Mouse (Mus musculus): Measurements from ENCODE around the gene Med31. TPM values are rescaled to one million over a fixed set of nuclear protein-coding genes. Genes with fewer than 3 reads are reported as not detected.

Med31 gene
- 69.7 and 70.0 TPM in 2 replicates for polyA plus RNA-seq (2015; fragmentation: Nextera tagmentation; extraction: Ambion mirVana)

DNA sequence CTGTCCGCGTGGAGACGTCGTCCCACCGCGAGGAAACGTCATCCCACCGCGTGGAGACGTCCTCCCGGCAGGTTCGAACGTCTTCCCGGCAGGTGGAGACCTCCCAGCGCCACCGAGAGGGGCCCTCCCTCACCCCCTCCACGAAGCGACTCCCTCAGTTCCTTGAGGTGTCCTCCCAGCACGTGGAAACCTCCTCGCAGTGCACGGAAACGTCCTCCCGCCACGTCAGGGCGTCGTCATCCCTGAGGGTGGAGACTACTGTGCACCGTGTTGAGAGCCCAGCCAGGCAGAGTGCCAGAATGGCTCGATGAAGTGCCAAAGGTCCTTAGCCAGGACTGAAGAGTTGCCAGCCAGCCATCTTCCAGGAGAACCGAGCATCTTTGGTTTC is at the start of gene Med31:
Gene Med31 (minus strand): TSS at position 183 of the 388 bp plus-strand sequence.
- no peaks in the 10 kb centered on the region for H3K27me3 ChIP-seq
- H3K9me3 ChIP-seq (replicated peaks): no peaks in the 10 kb centered on the region
- peak within 1 kb of the TSS; percentile 78 for H3K9ac ChIP-seq
- peaks cover 26% of the 10 kb centered on the region for H3K4me1 ChIP-seq
- peak; percentile 82 for ATAC-seq
- H3K4me2 ChIP-seq: peak within 1 kb of the TSS; percentile 82
- H3K4me3 ChIP-seq: peak within 1 kb of the TSS; percentile 78
- peaks cover 25% of the 10 kb centered on the region for H3K36me3 ChIP-seq (ENCODE audit: poor library complexity, severe bottlenecking)
- WGBS: 3% methylated on average over 29 of the region's 29 CpGs
- peak within 1 kb of the TSS; percentile 52 for H3K27ac ChIP-seq

GRCm38 (mm10) chr11:72256441-72256840 is 41.0 kb upstream of the Med31 start:
- Histone ChIP-seq H3K36me3 (ENCODE audit: poor library complexity, severe bottlenecking) (no peaks in the 10 kb centered on the region), H3K4me1 (no peaks in the 10 kb centered on the region; the same call in 1 of the 2 replicates), H3K9ac (no peak overlapping the region), H3K9me3 (replicated peaks) (no peaks in the 10 kb centered on the region; the same call in 1 of the 2 replicates), H3K4me2 (no peak overlapping the region), H3K27me3 (no peaks in the 10 kb centered on the region), H3K27ac (no peak overlapping the region), H3K4me3 (no peak overlapping the region)
- no peak for ATAC-seq
- 85% methylated on average over 2 of the region's 2 CpGs for WGBS

DNA sequence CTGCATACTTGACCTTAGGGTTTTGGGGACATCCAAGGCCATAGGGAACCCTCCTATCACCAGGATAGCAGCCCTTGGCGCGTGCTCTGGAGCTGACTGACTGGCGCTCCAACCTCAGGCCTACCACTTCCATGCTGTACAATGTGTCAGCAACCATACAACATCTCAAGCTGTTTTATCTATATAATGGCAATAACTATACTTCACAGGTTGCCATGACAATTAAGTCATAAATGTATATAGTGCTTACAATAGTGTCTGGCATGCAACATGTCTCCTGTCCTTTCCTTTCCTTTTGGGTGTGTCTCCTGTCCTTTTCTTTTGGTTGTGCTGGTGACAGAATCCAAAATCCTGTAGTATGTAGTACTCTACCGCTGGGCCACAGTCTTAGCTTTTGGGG is 40.2 kb upstream of the Med31 start:
- H3K4me3 ChIP-seq: no peak overlapping the region
- H3K4me2 ChIP-seq: no peak overlapping the region
- ATAC-seq: no peak
- 93% methylated on average over 4 of the region's 4 CpGs for WGBS
- no peak overlapping the region for H3K27ac ChIP-seq
- H3K4me1 ChIP-seq: no peaks in the 10 kb centered on the region; the same call in 1 of the 2 replicates
- no peaks in the 10 kb centered on the region for H3K36me3 ChIP-seq (ENCODE audit: poor library complexity, severe bottlenecking)
- H3K27me3 ChIP-seq: no peaks in the 10 kb centered on the region
- H3K9me3 ChIP-seq (replicated peaks): no peaks in the 10 kb centered on the region; the same call in 1 of the 2 replicates
- H3K9ac ChIP-seq: no peak overlapping the region

DNA sequence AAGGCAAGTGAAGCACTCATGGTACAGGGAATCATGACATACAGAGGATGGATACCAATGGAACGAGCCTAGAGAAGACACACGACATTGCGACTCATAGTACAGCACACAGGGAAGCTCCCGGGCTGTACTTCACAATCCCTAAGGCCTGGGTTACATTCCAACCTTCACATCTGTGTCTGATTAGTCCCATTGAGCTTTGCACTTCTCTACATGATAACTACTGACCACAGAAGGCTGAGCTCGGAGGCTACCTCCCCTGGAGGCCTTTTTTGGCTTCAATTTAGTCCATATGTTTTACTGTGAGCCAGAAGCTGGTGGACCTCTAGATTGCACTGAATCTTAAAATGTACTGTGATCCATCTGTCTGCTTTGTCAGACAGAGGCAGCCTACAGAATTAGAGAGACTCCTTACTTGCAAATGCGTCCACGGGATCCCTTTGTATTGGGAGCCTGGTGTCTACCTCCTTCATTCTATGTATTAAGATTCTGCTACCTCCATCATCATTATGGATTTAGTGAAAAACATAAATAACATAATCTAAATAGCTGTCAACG is 29.9 kb upstream of the Med31 start:
- WGBS: 86% methylated on average over 8 of the region's 8 CpGs
- no peak for ATAC-seq
- Histone ChIP-seq H3K36me3 (ENCODE audit: poor library complexity, severe bottlenecking) (no peaks in the 10 kb centered on the region), H3K9me3 (replicated peaks) (no peaks in the 10 kb centered on the region), H3K27me3 (no peaks in the 10 kb centered on the region), H3K4me1 (no peaks in the 10 kb centered on the region), H3K4me2 (no peak overlapping the region), H3K9ac (no peak overlapping the region), H3K27ac (no peak overlapping the region), H3K4me3 (no peak overlapping the region)

DNA sequence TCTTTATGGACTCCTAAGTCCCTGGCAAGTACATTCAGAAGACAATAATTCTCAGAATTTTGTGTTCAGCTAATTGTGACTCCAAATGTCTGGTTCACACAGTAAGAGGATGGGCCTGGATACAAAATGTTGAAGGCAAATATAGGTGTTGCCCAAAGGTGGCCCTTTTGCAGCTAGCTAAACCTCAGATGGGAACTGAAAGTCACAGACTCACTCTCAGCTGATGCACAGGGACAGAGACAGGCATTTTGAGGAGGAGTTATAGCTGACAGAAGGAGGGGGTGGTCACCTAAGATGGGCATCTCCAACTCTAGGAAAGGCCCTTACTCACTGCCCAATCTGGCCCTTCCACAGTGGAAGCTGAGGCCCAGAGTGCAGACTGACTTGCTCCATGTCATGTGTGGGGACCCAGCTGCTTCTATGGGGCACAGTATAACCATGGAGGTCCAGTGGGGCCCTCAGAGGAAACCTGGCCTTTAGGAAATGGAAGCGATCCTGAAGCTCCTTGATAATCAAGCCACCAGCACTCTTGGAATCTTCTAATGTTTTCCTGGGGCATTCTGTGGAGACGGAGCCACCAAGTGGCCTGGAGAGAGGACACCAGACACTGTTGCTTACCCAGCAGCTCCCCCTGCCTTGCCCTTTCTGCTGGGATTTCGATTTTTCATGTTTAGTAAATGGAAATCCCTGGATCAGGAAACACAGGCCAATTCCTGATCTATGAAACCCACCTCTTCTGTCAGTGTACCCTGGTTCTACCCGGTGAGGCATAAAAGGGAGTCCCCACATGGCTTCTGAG is 24.9 kb upstream of the Med31 start:
- H3K36me3 ChIP-seq (ENCODE audit: poor library complexity, severe bottlenecking): no peaks in the 10 kb centered on the region
- H3K27me3 ChIP-seq: no peaks in the 10 kb centered on the region
- no peaks in the 10 kb centered on the region for H3K4me1 ChIP-seq
- no peaks in the 10 kb centered on the region for H3K9me3 ChIP-seq (replicated peaks)
- H3K27ac ChIP-seq: no peak overlapping the region
- H3K4me2 ChIP-seq: no peak overlapping the region
- no peak overlapping the region for H3K4me3 ChIP-seq
- no peak overlapping the region for H3K9ac ChIP-seq
- no peak for ATAC-seq
- WGBS: 69% methylated on average over 4 of the region's 4 CpGs

DNA sequence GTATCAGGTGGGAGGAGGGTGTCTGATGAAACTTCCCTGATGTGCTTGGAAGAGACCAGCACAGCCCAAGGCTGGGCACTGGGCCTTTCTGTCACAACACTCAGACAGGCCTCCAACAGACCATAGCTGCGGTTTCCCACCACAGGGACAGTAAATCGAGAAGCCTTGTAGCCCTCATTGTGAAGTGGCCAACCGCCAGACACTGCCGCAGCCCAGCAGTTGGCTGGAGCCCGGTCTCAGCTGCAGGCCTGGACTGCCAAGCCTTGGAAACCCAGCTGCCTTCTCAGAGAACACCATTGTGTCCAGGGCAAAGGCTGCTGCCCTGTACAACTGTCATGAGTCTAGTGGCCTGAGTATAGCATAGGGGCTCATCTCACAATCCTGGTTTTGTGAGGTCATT is 18.6 kb upstream of the Med31 start:
- no peak overlapping the region for H3K4me3 ChIP-seq
- H3K27me3 ChIP-seq: no peaks in the 10 kb centered on the region
- no peak overlapping the region for H3K27ac ChIP-seq
- WGBS: 70% methylated on average over 5 of the region's 5 CpGs
- H3K4me2 ChIP-seq: no peak overlapping the region
- H3K36me3 ChIP-seq (ENCODE audit: poor library complexity, severe bottlenecking): no peaks in the 10 kb centered on the region
- no peaks in the 10 kb centered on the region for H3K9me3 ChIP-seq (replicated peaks)
- no peaks in the 10 kb centered on the region for H3K4me1 ChIP-seq
- no peak overlapping the region for H3K9ac ChIP-seq
- no peak for ATAC-seq

GRCm38 (mm10) chr11:72232991-72233390 is 17.6 kb upstream of the Med31 start:
- Histone ChIP-seq H3K27me3 (peaks cover 3% of the 10 kb centered on the region; the same call in 1 of the 2 replicates), H3K9me3 (replicated peaks) (no peaks in the 10 kb centered on the region), H3K4me1 (no peaks in the 10 kb centered on the region), H3K4me2 (no peak overlapping the region), H3K4me3 (no peak overlapping the region), H3K27ac (no peak overlapping the region), H3K9ac (no peak overlapping the region), H3K36me3 (ENCODE audit: poor library complexity, severe bottlenecking) (no peaks in the 10 kb centered on the region)
- WGBS: 60% methylated on average over 1 of the region's 1 CpGs
- ATAC-seq: no peak

GRCm38 (mm10) chr11:72232068-72232467 is 16.7 kb upstream of the Med31 start:
- H3K4me3 ChIP-seq: no peak overlapping the region
- H3K9ac ChIP-seq: no peak overlapping the region
- WGBS: 87% methylated on average over 7 of the region's 7 CpGs

GRCm38 (mm10) chr11:72228513-72228912 is 13.1 kb upstream of the Med31 start:
- H3K36me3 ChIP-seq (ENCODE audit: poor library complexity, severe bottlenecking): no peaks in the 10 kb centered on the region
- H3K4me3 ChIP-seq: no peak overlapping the region
- no peak for ATAC-seq
- no peaks in the 10 kb centered on the region for H3K9me3 ChIP-seq (replicated peaks)
- no peak overlapping the region for H3K4me2 ChIP-seq
- 92% methylated on average over 4 of the region's 4 CpGs for WGBS
- H3K4me1 ChIP-seq: peaks cover 14% of the 10 kb centered on the region
- no peak overlapping the region for H3K27ac ChIP-seq
- H3K27me3 ChIP-seq: peaks cover 3% of the 10 kb centered on the region; the same call in 1 of the 2 replicates
- no peak overlapping the region for H3K9ac ChIP-seq

More at GRCm38 (mm10) chr11:72232068-72232467, 16.7 kb upstream of the Med31 start:
- no peaks in the 10 kb centered on the region for H3K4me1 ChIP-seq
- no peaks in the 10 kb centered on the region for H3K9me3 ChIP-seq (replicated peaks)
- no peak overlapping the region for H3K4me2 ChIP-seq
- H3K27me3 ChIP-seq: peaks cover 3% of the 10 kb centered on the region; the same call in 1 of the 2 replicates
- no peak overlapping the region for H3K27ac ChIP-seq
- H3K36me3 ChIP-seq (ENCODE audit: poor library complexity, severe bottlenecking): no peaks in the 10 kb centered on the region
- ATAC-seq: no peak

DNA sequence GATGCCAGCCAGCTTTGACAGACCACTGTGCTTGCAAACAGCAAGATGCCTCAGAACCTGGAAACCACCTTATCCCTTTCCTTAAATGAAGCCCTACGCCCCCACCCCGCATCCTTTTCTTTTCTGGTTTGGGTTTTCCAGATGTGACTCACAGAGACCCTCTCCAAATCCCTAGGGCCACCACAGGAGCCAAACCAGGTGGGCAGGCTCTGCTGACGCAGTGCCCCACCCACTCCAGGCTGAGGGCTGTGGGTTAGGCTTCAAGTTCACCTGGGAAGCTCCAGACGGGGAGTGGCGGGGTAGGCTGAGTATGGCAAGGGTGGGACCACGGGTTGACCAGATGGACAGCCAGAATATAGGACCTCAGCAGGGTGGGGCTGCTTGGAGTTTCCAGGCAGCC is 11.5 kb upstream of the Med31 start:
- Histone ChIP-seq H3K4me3 (no peak overlapping the region), H3K27me3 (peaks cover 3% of the 10 kb centered on the region; the same call in 1 of the 2 replicates), H3K9me3 (replicated peaks) (no peaks in the 10 kb centered on the region), H3K36me3 (ENCODE audit: poor library complexity, severe bottlenecking) (no peaks in the 10 kb centered on the region), H3K4me2 (no peak overlapping the region), H3K9ac (no peak overlapping the region), H3K27ac (no peak overlapping the region), H3K4me1 (peaks cover 14% of the 10 kb centered on the region)
- 94% methylated on average over 6 of the region's 6 CpGs for WGBS
- no peak for ATAC-seq

DNA sequence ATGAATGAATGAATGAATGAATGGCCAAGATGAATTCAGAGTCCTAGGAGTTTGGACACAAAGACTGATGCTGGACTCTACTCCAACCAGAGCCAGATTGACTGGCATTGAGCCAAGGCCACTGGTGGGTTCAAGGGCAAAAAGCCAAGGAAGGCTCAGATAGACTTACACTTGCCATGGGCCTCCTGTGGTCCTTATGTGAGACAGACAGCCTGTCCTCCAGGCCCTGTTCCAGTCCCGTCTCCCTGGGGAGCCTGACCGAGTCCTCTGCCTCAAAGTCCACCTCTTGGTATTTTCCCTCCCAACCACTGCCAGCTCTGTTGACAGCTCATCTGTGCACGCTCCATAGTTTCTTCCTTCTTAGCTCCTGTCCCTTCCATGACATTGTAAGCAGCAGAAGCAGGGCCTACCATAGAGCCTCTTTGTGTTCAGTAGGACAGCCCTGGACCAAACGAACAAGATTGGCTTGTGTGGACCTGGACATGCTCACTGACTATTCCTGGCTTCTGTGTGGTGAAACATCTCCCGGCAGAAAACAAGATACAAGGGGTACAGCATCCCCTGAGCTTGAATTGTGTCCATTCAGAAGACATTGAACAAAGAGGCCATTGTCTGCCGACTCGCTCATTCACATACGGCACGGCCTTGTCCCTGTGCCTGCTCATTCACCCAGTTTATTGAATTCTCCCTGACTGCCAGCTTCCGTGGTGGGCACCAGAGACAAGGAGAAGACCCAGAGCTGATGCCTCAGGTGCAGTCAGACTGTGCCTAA is 10.8 kb upstream of the Med31 start:
- Histone ChIP-seq H3K4me2 (no peak overlapping the region), H3K9ac (no peak overlapping the region), H3K4me3 (no peak overlapping the region), H3K27ac (no peak overlapping the region), H3K4me1 (peaks cover 14% of the 10 kb centered on the region), H3K9me3 (replicated peaks) (no peaks in the 10 kb centered on the region), H3K36me3 (ENCODE audit: poor library complexity, severe bottlenecking) (no peaks in the 10 kb centered on the region), H3K27me3 (peaks cover 3% of the 10 kb centered on the region; the same call in 1 of the 2 replicates)
- WGBS: 33% methylated on average over 10 of the region's 10 CpGs
- ATAC-seq: no peak

DNA sequence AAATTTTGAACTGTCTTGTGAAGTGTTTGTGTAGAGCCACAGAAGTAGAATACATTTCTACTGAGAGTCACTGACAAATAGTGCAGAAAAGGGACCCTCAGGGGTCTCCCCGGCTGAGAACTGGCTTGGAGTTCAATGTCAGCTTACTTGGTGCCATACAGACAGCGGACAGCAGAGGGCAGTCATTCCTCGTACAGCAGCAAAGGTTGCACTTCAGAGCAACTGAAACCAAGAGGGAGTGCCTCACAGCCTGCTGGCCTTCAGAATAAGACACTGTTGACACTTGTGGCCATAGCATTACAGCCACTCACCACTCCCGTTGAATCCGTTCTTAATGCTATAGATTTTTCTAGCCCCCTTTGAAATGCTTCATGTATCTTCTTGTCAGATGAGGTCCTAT is 9.5 kb upstream of the Med31 start:
- H3K4me1 ChIP-seq: peaks cover 14% of the 10 kb centered on the region
- no peak overlapping the region for H3K4me2 ChIP-seq
- WGBS: 21% methylated on average over 5 of the region's 5 CpGs
- no peak overlapping the region for H3K4me3 ChIP-seq
- ATAC-seq: no peak
- no peaks in the 10 kb centered on the region for H3K9me3 ChIP-seq (replicated peaks)
- no peaks in the 10 kb centered on the region for H3K36me3 ChIP-seq (ENCODE audit: poor library complexity, severe bottlenecking)
- peaks cover 3% of the 10 kb centered on the region; the same call in 1 of the 2 replicates for H3K27me3 ChIP-seq
- no peak overlapping the region for H3K27ac ChIP-seq
- H3K9ac ChIP-seq: no peak overlapping the region
